Mouse (Mus musculus) layer of hippocampus, adult 8-10 months (tissue): Measurements from ENCODE around the gene Ppih. TPM values are rescaled to one million over a fixed set of nuclear protein-coding genes. Genes with fewer than 3 reads are reported as not detected.
"Not testable (repeated sequence)": the region's sequence is repeated elsewhere in the genome, so short reads cannot be mapped to it uniquely, and the experiment has no call there.

ENCODE experiments used
- DNase-seq, 2 experiments: peaks; one replicate each; pipeline ENCODE4 v3.0.0; 2022; ENCODE audit warnings: low spot score in 2 of 2
- total RNA-seq, 4 experiments: library from RNA; stranded (reverse); gene quantifications; 2 replicates each; pipeline ENCODE4 v1.2.4; 2022

The Ppih gene
- total RNA-seq, 4 experiments from 2014 or later = 16.9 to 23.9 (median 22.6) TPM

DNA sequence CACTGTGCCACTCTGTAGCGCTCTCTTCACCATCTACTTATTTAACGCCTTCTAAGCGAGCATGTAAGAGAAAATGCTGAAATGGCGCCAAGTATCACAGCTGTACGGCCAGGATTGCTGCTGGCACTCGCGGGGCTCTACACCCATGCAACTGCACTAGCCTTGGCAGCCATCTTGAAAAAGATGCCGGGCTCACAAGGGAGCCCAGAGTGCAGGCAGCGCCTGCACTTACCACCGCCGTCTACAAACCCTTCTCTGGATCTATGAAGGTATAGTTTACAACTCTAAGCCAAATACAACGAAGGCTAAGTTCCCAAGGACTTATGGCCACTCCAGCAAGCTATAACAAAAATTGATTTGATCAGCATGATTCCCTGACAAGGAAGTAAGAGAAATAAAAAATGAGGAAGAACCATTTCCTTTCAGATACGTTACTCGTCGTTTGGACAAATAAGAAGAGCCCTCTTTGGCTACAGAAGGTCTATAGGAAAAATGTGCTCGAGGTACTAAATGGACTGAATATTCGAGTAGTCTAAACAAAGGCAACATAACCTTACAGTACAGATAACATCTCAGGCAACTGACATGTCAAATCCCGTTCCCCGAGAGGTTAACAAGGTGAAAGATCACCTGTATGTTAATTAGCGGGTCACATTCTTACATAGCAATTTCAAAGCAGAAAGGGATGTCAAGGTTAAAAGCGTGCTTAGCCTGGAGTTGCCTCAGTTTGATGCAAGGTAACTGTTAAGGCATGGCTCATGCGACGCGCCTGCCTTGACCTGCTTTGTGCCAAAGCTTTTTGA lies 27.4 kb downstream of the Ppih start:
- peak; percentile 40 to 50 for DNase-seq

GRCm38 (mm10) chr4:119291921-119292320 lies 28.4 kb downstream of the Ppih start:
- DNase-seq = no peak

GRCm38 (mm10) chr4:119285336-119285735 lies 35.0 kb downstream of the Ppih start:
- DNase-seq = no peak

DNA sequence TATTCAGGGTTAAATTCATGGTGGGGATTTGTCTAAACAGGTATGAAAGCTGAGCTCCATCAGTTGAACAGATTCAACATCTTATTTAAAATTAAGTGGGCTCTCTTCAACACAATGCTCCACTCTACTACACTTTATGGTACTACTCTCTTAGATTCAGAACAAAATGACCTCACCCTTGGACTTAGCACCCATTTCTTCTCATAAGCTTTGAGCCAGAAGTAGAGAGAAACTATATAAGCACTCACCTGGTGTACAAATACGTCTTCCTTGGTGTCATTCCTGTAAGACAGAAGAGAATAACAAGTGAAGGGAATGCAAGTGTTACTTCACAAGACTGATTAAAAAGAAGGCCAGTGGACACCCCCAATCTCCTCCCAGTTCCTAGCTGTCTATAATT lies 35.5 kb downstream of the Ppih start:
- no peak for DNase-seq

- not testable (repeated sequence) for DNase-seq
Measured at GRCm38 (mm10) chr4:119278784-119279183, 41.6 kb downstream of the Ppih start.

- no peak for DNase-seq
Measured at GRCm38 (mm10) chr4:119275726-119276125, 44.6 kb downstream of the Ppih start.

DNA sequence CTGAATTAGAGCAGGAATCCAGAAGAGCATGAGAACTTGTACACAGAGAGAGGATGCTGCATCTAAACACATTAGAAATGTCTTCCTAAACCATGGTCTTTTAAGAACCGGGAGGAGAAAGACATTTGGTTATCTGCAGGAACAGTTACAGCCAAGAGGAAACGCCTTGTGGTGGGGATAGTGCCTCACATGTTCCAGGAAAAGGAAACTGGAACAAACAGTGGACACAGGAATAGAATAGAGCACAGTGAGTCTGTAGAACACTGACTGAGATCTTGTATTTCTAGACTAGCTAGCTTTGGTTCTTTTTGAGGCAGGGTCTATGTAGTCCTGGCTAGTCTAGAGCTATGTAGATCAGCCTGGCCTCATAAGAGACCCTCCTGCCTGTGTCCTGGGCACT lies 45.1 kb downstream of the Ppih start:
- no peak for DNase-seq

- DNase-seq = no peak
Measured at GRCm38 (mm10) chr4:119274627-119275026, 45.7 kb downstream of the Ppih start.

DNA sequence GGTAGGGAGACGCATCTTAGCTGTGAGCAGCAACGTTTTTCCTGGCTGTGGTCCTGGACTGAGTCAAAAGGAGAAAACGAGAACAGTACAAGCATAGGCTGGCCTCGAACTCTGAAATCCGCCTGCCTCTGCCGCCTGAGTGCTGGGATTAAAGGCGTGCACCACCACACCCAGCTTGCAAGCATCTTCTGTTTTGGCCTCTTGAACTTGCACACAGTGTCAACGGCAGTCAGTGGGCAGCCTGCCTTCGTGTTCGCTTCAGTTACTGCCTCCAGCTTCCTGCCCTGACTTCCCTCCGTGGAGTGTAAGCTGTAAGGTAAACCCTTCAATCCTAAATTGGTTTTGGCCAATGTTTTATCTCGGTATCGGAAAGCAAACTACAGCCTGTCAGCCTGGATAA lies 53.7 kb downstream of the Ppih start:
- DNase-seq = no peak

GRCm38 (mm10) chr4:119263459-119263858 lies 56.9 kb downstream of the Ppih start:
- no peak for DNase-seq

DNA sequence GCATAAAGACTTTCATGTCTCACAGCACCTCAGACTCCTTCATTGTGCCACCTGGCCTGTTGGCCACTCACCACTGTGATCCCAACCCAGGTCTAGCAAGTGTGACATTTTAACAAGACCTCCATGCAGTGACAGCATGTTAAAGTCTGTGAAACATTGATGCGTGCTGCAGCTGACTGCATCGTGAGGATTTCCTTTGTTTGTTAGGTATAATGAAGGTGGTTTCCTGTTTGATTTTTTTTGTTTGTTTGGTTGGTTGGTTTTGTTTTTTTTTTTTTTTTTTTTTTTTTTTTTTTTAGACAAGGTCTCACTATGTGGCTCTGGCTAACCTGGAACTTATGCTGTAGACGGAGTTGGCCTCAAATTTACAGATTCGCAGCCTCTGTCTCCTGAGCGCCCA lies 57.9 kb downstream of the Ppih start:
- no peak for DNase-seq

DNA sequence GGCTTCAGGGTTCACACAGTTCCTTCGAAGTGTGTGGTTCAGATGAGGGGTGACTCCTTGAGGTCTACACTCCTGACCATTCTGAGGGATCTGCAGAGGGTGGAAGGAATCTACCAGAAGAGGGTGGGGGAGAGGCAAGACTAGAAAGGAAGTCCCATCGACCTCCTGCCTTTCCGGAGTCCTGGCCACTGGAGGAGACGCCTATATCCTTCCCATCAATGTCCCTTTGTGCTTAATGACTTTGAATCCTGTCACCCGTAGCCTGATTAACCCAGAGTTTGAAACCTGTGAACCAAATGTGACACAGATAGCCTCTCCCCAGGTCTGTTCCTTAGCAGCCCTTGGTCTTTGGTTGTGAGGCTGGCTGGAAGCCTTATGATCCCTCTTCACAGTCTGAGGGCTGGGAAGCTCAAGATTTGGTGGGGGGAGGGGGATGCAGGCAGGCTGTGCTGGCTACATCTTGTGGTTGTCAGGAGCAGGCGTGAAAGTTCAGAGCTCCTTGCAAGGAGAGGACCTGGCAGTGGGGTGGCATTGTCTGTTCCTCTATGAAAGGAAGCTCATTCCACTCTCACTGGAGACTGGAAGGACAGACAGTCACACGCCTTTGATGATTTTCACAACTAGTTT lies 59.1 kb downstream of the Ppih start:
- DNase-seq = no peak

DNA sequence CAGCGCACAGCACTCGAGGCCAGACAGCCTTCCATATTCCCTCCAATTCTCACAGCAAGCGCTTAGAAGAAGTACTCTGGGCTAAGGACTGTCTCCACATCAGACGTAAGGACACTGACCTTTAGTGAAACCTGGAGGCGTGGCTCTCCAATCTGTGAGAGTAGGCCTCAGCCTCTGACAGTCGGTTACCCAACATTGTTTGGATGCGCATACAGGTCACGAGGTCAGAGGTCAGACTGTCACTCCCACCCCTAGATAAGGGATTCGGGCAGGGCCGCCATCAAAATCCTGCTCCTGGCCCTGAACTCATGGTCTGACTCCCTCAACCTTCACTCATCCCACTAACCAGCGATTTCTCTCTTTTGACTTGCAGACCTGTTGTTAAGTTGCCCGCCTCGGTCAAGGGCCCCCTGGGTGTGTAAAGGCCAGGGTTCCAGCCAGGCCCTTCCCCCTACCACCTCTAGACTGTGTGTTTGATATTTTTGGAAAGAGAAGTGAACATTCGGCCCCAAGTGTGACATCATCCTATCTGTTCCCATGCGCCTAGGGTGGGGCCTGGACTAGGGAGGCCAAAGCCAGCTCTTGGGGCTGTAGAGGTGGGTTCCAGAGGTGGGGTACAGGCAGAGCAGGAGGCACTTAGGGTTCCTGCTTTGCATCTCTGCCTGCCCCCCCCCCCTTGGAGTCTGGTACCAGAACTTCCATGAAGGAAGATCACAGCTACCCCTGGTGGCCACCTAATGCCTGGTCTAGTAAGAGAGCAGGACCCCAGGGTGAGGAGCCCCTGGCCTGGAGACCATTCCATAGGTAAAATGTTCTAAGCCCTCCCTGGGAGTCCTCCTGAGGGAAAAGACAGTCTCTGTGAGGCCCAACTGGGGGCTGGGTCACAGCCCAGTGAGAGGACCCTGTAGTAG lies 60.7 kb downstream of the Ppih start:
- DNase-seq = no peak

DNA sequence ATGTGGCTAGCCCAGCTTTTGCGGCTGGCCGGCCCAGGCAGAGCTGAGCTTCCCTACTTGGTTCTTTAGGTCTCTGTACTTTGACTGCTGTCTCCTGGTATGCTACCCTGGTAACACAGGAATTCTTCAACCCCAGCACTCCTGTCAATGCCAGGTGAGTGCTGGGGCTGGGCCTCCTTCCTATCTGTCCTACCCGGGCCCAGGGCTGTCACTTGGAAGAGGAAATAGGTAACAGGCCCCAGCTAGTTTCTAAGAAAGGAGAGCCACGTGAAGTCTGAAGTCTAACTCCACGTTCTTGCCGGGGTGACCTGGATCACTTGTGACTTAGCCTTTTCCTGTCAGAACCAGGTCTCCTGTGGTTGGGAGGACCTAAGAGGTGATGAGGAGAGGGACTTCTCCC lies 63.3 kb downstream of the Ppih start:
- no peak for DNase-seq

DNA sequence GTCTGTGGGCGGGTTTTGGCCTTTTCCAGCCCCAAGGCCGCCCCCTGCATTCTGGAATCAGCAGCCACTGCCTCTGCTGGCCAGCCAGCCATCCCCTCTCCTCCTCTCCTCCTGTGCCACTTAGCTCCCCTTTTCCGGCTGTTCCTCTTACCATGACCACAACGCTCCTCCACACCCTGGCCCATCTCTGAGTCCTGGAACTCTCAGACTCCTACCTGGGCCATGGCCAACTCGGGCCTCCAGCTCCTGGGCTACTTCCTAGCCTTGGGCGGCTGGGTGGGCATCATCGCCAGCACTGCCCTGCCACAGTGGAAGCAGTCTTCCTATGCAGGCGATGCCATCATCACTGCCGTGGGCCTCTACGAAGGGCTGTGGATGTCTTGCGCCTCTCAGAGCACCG lies 65.0 kb downstream of the Ppih start, which contains the start of gene Cldn19:
Cldn19 (plus strand) TSS at position 64 of the 400 bp plus-strand sequence.
- no peak for DNase-seq

DNA sequence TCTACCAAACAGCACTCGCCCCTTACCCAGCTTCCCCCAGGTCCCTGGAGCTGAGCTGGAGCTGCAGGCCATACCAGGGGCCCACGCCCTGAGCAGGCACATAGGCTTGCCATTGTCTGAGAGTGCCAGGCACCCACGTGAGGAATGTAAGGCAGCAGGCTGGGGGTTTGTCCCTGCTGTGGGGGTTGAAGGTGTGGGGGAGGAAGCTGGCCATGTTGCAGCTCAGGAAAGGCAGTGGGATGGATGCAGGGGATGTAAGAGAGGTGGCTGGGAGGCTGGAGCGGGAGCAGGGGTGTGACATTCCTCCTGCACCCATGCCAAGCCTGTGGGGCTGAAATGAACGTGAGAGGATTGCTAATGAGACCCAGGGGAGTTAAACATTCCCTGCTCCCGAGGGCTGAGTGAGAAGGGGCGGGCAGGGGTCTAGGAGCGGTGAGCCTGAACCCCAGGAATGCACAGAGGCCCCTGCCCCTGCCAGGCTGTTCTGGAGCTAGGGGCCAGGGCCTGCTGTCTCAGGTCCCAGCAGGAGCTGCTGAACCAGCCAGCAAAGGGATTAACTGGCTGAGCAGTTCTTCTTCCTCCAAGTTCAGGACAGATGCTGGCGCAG lies 66.2 kb downstream of the Ppih start:
- DNase-seq = peak in 1 of 2 experiments; percentile 25

- DNase-seq = no peak
Measured at GRCm38 (mm10) chr4:119252025-119252808, 68.1 kb downstream of the Ppih start.
